8 mouse cellular contexts compared by ENCODE assay signal in the genomic region with DNA sequence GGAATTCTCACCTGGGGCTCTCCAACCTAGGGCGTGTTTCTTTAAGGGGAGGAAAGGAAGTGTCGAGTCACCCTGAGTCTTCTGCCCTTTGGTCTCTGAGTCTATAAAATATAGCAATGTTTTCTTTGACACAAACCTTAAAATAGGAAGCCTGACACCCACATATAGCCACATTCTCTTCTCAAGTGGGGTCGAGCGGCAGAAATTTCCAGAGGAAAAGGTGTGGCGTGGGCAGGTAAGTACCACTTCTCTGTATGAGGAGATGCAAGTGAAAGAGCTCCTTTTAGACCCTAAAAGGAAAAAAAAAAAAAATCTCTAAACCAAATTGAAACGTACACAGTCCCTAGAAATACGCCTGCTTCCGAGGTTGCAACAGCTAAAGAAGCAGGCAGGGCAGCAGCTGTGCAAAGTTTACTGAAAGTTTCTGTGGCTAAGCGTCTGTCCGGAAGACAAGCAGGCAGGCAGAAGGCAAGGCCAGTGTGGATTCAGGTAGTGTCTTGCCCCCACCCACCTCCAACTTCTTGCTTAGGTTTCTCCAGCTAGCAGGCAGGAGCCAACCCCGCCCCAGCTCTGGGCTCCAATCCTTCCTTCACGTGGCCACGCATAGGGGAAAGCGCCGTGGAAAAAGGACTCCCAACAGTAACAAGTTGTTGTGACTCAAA.
DNase-seq lines count a peak whose midpoint lies in the region; ATAC-seq and TF ChIP-seq lines count a peak whose summit lies in the region.

No protein-coding gene starts in this region.

- no peaks in the 10 kb centered on the region for H3K36me3 ChIP-seq in erythroblast, embryonic 14.5 days (ENCODE audit: control insufficient read depth)
- no peaks in the 10 kb centered on the region for H3K36me3 ChIP-seq in C2C12 (ENCODE audit: control insufficient read depth, insufficient read depth)
- H3K36me3 ChIP-seq in embryonic facial prominence, embryonic 12.5 days = no peaks in the 10 kb centered on the region
- H3K36me3 ChIP-seq in intestine, embryonic 16.5 days (ENCODE audit: control insufficient read depth, insufficient read depth, low read length) = no peaks in the 10 kb centered on the region

- peaks cover 16% of the 10 kb centered on the region for H3K27me3 ChIP-seq in erythroblast, embryonic 14.5 days (ENCODE audit: control insufficient read depth)
- no peaks in the 10 kb centered on the region for H3K27me3 ChIP-seq in C2C12 (ENCODE audit: control insufficient read depth, insufficient read depth, insufficient read length)
- H3K27me3 ChIP-seq in embryonic facial prominence, embryonic 12.5 days = no peaks in the 10 kb centered on the region
- H3K27me3 ChIP-seq in intestine, embryonic 16.5 days (replicated peaks; ENCODE audit: control insufficient read depth, insufficient read depth, low read length) = no peaks in the 10 kb centered on the region

- peaks cover 43% of the 10 kb centered on the region for H3K79me2 ChIP-seq in C2C12 (ENCODE audit: control insufficient read depth, insufficient read depth)

- peak; percentile 25 to 51 for DNase-seq in thymus, postnatal 36 days
- DNase-seq in right cerebral cortex, postnatal 10 days (ENCODE audit: low spot score in 2 of 2) = no peak

- 12% methylated on average over 15 of the region's 15 CpGs for WGBS in embryonic facial prominence, embryonic 12.5 days
- whole genome bisulfite sequencing in intestine, embryonic 16.5 days = 8% methylated on average over 15 of the region's 15 CpGs

- peak overlapping the region; percentile 96 for H3K27ac ChIP-seq in embryonic facial prominence, embryonic 12.5 days
- H3K27ac ChIP-seq in intestine, embryonic 16.5 days (ENCODE audit: low read length) = peak overlapping the region; percentile 98

- H3ac ChIP-seq in C2C12 (ENCODE audit: control insufficient read depth, insufficient read length, low read depth) = peak overlapping the region; percentile 69

- ATAC-seq in erythroblast, adult 5-6 weeks (replicated peaks; ENCODE audit: low FRiP score, poor library complexity, severe bottlenecking) = no peak
- ATAC-seq in embryonic facial prominence, embryonic 12.5 days (ENCODE audit: insufficient number of reproducible peaks, insufficient read depth, low FRiP score, low TSS enrichment) = 0 out of 2 replicates have a peak, but pooled peaks have one; percentile 25
- peak; percentile 69 for ATAC-seq in intestine, embryonic 16.5 days
- peak; percentile 27; the same call in 1 of the 2 replicates for ATAC-seq in megakaryocyte-erythroid progenitor cell, adult 5-6 weeks (replicated peaks; ENCODE audit: low FRiP score, low TSS enrichment, poor library complexity, severe bottlenecking)

- no peaks in the 10 kb centered on the region for H3K9me3 ChIP-seq in erythroblast, embryonic 14.5 days (ENCODE audit: control insufficient read depth, low read length)
- H3K9me3 ChIP-seq in embryonic facial prominence, embryonic 12.5 days = no peaks in the 10 kb centered on the region
- H3K9me3 ChIP-seq in intestine, embryonic 16.5 days (ENCODE audit: control insufficient read depth, low read length) = no peaks in the 10 kb centered on the region

- TF ChIP-seq CTCF in C2C12 (IDR thresholded peaks at IDR 0.05; ENCODE audit: control insufficient read depth, insufficient read depth, insufficient read length) = no peak

- H3K9ac ChIP-seq in embryonic facial prominence, embryonic 12.5 days = peak overlapping the region; percentile 77
- H3K9ac ChIP-seq in intestine, embryonic 16.5 days (ENCODE audit: low read depth, low read length) = peak overlapping the region; percentile 86

- peak overlapping the region; percentile 56 for H3K4me3 ChIP-seq in erythroblast, embryonic 14.5 days (replicated peaks)
- H3K4me3 ChIP-seq in C2C12 (ENCODE audit: insufficient read depth, poor library complexity, severe bottlenecking) = peak overlapping the region; percentile 59
- peak overlapping the region; percentile 60 for H3K4me3 ChIP-seq in embryonic facial prominence, embryonic 12.5 days
- H3K4me3 ChIP-seq in intestine, embryonic 16.5 days (ENCODE audit: low read length) = peak overlapping the region; percentile 68

- H3K79me3 ChIP-seq in C2C12 (ENCODE audit: low read depth) = peaks cover 36% of the 10 kb centered on the region

- H3K4me1 ChIP-seq in erythroblast, embryonic 14.5 days (ENCODE audit: control insufficient read depth) = peaks cover 11% of the 10 kb centered on the region
- H3K4me1 ChIP-seq in embryonic facial prominence, embryonic 12.5 days = peaks cover 24% of the 10 kb centered on the region
- H3K4me1 ChIP-seq in intestine, embryonic 16.5 days (ENCODE audit: control insufficient read depth, insufficient read depth, low read length) = peaks cover 33% of the 10 kb centered on the region

- H3K4me2 ChIP-seq in embryonic facial prominence, embryonic 12.5 days (replicated peaks) = peak overlapping the region; percentile 84
- peak overlapping the region; percentile 84 for H3K4me2 ChIP-seq in intestine, embryonic 16.5 days (ENCODE audit: low read depth, low read length)

TF ChIP-seq in C2C12, 6 proteins besides CTCF, POLR2A, EP300 and RAD21:
- TF ChIP-seq USF1 (IDR thresholded peaks at IDR 0.05; ENCODE audit: low read depth) = peak; percentile 57
- TF ChIP-seq MAX (IDR thresholded peaks at IDR 0.05) = no peak

Comparison
In these comparisons a context has a peak if more than half of its experiments do, and no peak if none do; other contexts are left out.
1. DNase-seq: peak in thymus, postnatal 36 days (2 of 2); none in right cerebral cortex, postnatal 10 days (0 of 2).
2. Peak in every context shown above with its lines, with median percentiles within 50 percentile points of each other: H3K4me3 ChIP-seq.